Mouse (Mus musculus): ENCODE measurements around the gene Hspe1.

Gene Hspe1

DNA sequence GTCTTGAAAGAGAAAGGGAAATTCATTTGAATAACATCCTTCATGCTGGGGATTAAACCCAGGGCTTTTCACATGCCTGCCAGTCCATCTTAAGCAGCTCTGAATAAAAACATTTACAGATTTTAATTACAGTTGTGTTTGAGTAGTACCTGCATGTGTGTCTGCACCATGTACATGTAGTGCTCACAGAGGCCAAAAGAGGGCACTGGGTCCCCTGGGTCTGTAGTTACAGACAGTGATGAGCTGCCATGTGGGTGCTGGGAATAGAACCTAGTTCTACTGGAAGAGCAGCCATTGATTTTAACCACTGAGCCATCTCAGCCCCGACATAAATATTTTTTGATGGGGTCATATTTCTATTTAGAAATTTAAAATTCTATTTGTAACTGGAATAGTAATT is 47.9 kb downstream of the Hspe1 start:
- DNase-seq (ENCODE audit: low spot score), result no peak

Data from c-Kit-positive CD71-positive TER-119-positive erythroid progenitor cells, embryonic 14.5 days (primary cell).